Mouse (Mus musculus) embryo, embryonic 11 days (tissue): ENCODE data around the gene Slc46a1.

Experiments used
- DNase-seq: peaks from one replicate; pipeline ENCODE4 v3.0.0-alpha.2; 2015

The Slc46a1 gene

GRCm38 (mm10) chr11:78505430-78505829 is 39.9 kb downstream of the Slc46a1 start:
- no peak for DNase-seq

- peak; percentile 43 for DNase-seq
Observed at GRCm38 (mm10) chr11:78509148-78509547, 43.7 kb downstream of the Slc46a1 start.

- DNase-seq = peak; percentile 97
Observed at GRCm38 (mm10) chr11:78512025-78512957, 46.8 kb downstream of the Slc46a1 start, which contains the start of the genes Tmem199 and Poldip2. Tmem199 (minus strand) TSS chr11:78512172. Poldip2 (plus strand) TSS chr11:78512193.

GRCm38 (mm10) chr11:78513106-78513790 is 47.8 kb downstream of the Slc46a1 start:
- DNase-seq = no peak

GRCm38 (mm10) chr11:78515549-78516325 is 50.2 kb downstream of the Slc46a1 start:
- no peak for DNase-seq

GRCm38 (mm10) chr11:78518931-78519330 is 53.4 kb downstream of the Slc46a1 start:
- no peak for DNase-seq
